Mouse (Mus musculus) spleen, adult 2 months (tissue): ENCODE results near the gene Dnah14.

Experiments
- CTCF ChIP-seq: fragments of 200-500 bp; IDR thresholded peaks from 2 replicates; pipeline ENCODE4 v1.5.1; 2011; ENCODE audit warnings: mild to moderate bottlenecking, inconsistent platforms; ENCODE audit not compliant: insufficient read depth, insufficient read length, insufficient replicate concordance; ENCODE audit errors: extremely low read depth
- POLR2A ChIP-seq: fragments of 200-500 bp; IDR thresholded peaks from 2 replicates; pipeline ENCODE4 v1.6.1; 2011; ENCODE audit warnings: low read depth, low read length, inconsistent platforms

- TF ChIP-seq CTCF: no peak
- no peak for TF ChIP-seq POLR2A
Measured at GRCm38 (mm10) chr1:181742251-181742885, 166.0 kb downstream of the Dnah14 start.
